Mouse (Mus musculus) midbrain, embryonic 11.5 days (tissue): ENCODE measurements at regions not wholly inside any gene's neighbourhood (a gene's known extent, or its start where the extent isn't known, plus 50 kb on each side); places are given as distances from the start of the nearest gene placed in this dataset.

ENCODE experiments used
- ATAC-seq: fragments of 200-750 bp; cut with Nextera tagmentation; 2 replicates; pipeline ENCODE4 v1.8.0; 2017; ENCODE audit warnings: moderate TSS enrichment, moderate library complexity; ENCODE audit not compliant: low FRiP score
- DNase-seq: peaks from one replicate; pipeline ENCODE4 v3.0.0; 2015; ENCODE audit warnings: low spot score; ENCODE audit errors: missing footprints
- H3K27ac ChIP-seq: fragments of 300-500 bp; sonication (generic); 2 replicates; pipeline ENCODE4 v1.5.1; 2014; ENCODE audit warnings: low read depth, low read length
- H3K27me3 ChIP-seq: fragments of 300-500 bp; sonication (generic); 2 replicates; pipeline ENCODE4 v1.6.1; 2014; ENCODE audit warnings: mild to moderate bottlenecking, low read length, moderate library complexity, mixed read lengths; ENCODE audit not compliant: control insufficient read depth, insufficient read depth
- H3K36me3 ChIP-seq: fragments of 300-500 bp; sonication (generic); 2 replicates; pipeline ENCODE4 v1.6.1; 2014; ENCODE audit warnings: mild to moderate bottlenecking, low read length, moderate library complexity, mixed read lengths; ENCODE audit not compliant: control insufficient read depth, insufficient read depth
- H3K4me1 ChIP-seq: fragments of 300-500 bp; sonication (generic); 2 replicates; pipeline ENCODE4 v1.6.1; 2014; ENCODE audit warnings: low read length; ENCODE audit not compliant: control insufficient read depth, insufficient read depth
- H3K4me2 ChIP-seq: fragments of 300-500 bp; sonication (generic); 2 replicates; pipeline ENCODE4 v1.6.1; 2014; ENCODE audit warnings: mild to moderate bottlenecking, moderate library complexity
- H3K4me3 ChIP-seq: fragments of 300-500 bp; sonication (generic); 2 replicates; pipeline ENCODE4 v1.5.1; 2014; ENCODE audit warnings: low read depth, low read length
- H3K9ac ChIP-seq: fragments of 300-500 bp; sonication (generic); 2 replicates; pipeline ENCODE4 v1.6.1; 2014; ENCODE audit warnings: low read length
- H3K9me3 ChIP-seq: fragments of 300-500 bp; sonication (generic); 2 replicates; pipeline ENCODE4 v1.6.1; 2016; ENCODE audit warnings: low read length; ENCODE audit not compliant: control insufficient read depth
- WGBS: fragments of 180-500 bp; shearing (Covaris S2); extraction: QIAGEN DNeasy Blood & Tissue Kit; methylation state at CpG from one replicate; pipeline ENCODE4 v1.1.7; 2014; 5-methylcytosine and 5-hydroxymethylcytosine counted together

GRCm38 (mm10) chr2:9564487-9565043 lies 316.5 kb upstream of the 4930412O13Rik start:
- no peak overlapping the region for H3K4me2 ChIP-seq
- H3K4me3 ChIP-seq: no peak overlapping the region
- no peaks in the 10 kb centered on the region for H3K4me1 ChIP-seq
- no peak overlapping the region for H3K9ac ChIP-seq
- no peaks in the 10 kb centered on the region for H3K9me3 ChIP-seq
- no peak for ATAC-seq
- WGBS: 76% methylated on average over 6 of the region's 6 CpGs
- H3K27ac ChIP-seq: no peak overlapping the region
- DNase-seq: no peak
- H3K27me3 ChIP-seq: no peaks in the 10 kb centered on the region
- no peaks in the 10 kb centered on the region for H3K36me3 ChIP-seq

GRCm38 (mm10) chr2:9569220-9569619 lies 311.8 kb upstream of the 4930412O13Rik start:
- no peak for ATAC-seq
- no peak for DNase-seq
- Histone ChIP-seq H3K4me1 (no peaks in the 10 kb centered on the region), H3K4me2 (no peak overlapping the region), H3K4me3 (no peak overlapping the region), H3K9ac (no peak overlapping the region), H3K36me3 (no peaks in the 10 kb centered on the region), H3K27ac (no peak overlapping the region), H3K9me3 (no peaks in the 10 kb centered on the region), H3K27me3 (no peaks in the 10 kb centered on the region)
- WGBS: 73% methylated on average over 4 of the region's 4 CpGs

GRCm38 (mm10) chr2:9574196-9574595 lies 306.9 kb upstream of the 4930412O13Rik start:
- WGBS: 82% methylated on average over 6 of the region's 6 CpGs
- H3K4me2 ChIP-seq: no peak overlapping the region
- no peak overlapping the region for H3K27ac ChIP-seq
- no peaks in the 10 kb centered on the region for H3K27me3 ChIP-seq
- DNase-seq (no peak), ATAC-seq (no peak)
- no peak overlapping the region for H3K9ac ChIP-seq
- no peaks in the 10 kb centered on the region for H3K4me1 ChIP-seq
- no peaks in the 10 kb centered on the region for H3K36me3 ChIP-seq
- H3K9me3 ChIP-seq: no peaks in the 10 kb centered on the region
- no peak overlapping the region for H3K4me3 ChIP-seq

GRCm38 (mm10) chr2:9574651-9575050 lies 306.4 kb upstream of the 4930412O13Rik start:
- Histone ChIP-seq H3K4me1 (no peaks in the 10 kb centered on the region), H3K4me2 (no peak overlapping the region), H3K27ac (no peak overlapping the region), H3K9ac (no peak overlapping the region), H3K36me3 (no peaks in the 10 kb centered on the region), H3K27me3 (no peaks in the 10 kb centered on the region), H3K9me3 (no peaks in the 10 kb centered on the region), H3K4me3 (no peak overlapping the region)
- WGBS: 86% methylated on average over 5 of the region's 5 CpGs
- DNase-seq: no peak
- ATAC-seq: no peak

- no peak for DNase-seq
- no peak overlapping the region for H3K4me2 ChIP-seq
- H3K4me1 ChIP-seq: no peaks in the 10 kb centered on the region
- no peak overlapping the region for H3K9ac ChIP-seq
- WGBS: 86% methylated on average over 4 of the region's 4 CpGs
- H3K27me3 ChIP-seq: no peaks in the 10 kb centered on the region
- no peaks in the 10 kb centered on the region for H3K36me3 ChIP-seq
- H3K4me3 ChIP-seq: no peak overlapping the region
- no peak for ATAC-seq
- no peaks in the 10 kb centered on the region for H3K9me3 ChIP-seq
- H3K27ac ChIP-seq: no peak overlapping the region
These were observed 303.2 kb upstream of the 4930412O13Rik start for GRCm38 (mm10) chr2:9577868-9578267.

- no peak for ATAC-seq
- Histone ChIP-seq H3K4me3 (no peak overlapping the region), H3K9me3 (no peaks in the 10 kb centered on the region), H3K4me2 (no peak overlapping the region), H3K27me3 (no peaks in the 10 kb centered on the region), H3K9ac (no peak overlapping the region), H3K4me1 (no peaks in the 10 kb centered on the region), H3K36me3 (no peaks in the 10 kb centered on the region), H3K27ac (no peak overlapping the region)
- no peak for DNase-seq
- WGBS: 85% methylated on average over 3 of the region's 3 CpGs
These were observed 293.7 kb upstream of the 4930412O13Rik start for GRCm38 (mm10) chr2:9587389-9587788.

- Histone ChIP-seq H3K4me2 (no peak overlapping the region), H3K27ac (no peak overlapping the region), H3K4me1 (no peaks in the 10 kb centered on the region), H3K9me3 (no peaks in the 10 kb centered on the region), H3K36me3 (no peaks in the 10 kb centered on the region), H3K27me3 (no peaks in the 10 kb centered on the region), H3K4me3 (no peak overlapping the region), H3K9ac (no peak overlapping the region)
- ATAC-seq (no peak), DNase-seq (no peak)
These were observed 291.9 kb upstream of the 4930412O13Rik start for GRCm38 (mm10) chr2:9589200-9589599.

GRCm38 (mm10) chr2:9592531-9592930 lies 288.5 kb upstream of the 4930412O13Rik start:
- ATAC-seq (no peak), DNase-seq (no peak)
- Histone ChIP-seq H3K27me3 (no peaks in the 10 kb centered on the region), H3K4me3 (no peak overlapping the region), H3K4me2 (no peak overlapping the region), H3K36me3 (no peaks in the 10 kb centered on the region), H3K4me1 (no peaks in the 10 kb centered on the region), H3K9ac (no peak overlapping the region), H3K27ac (no peak overlapping the region), H3K9me3 (no peaks in the 10 kb centered on the region)
- 93% methylated on average over 1 of the region's 1 CpGs for WGBS

- Histone ChIP-seq H3K27ac (no peak overlapping the region), H3K9ac (no peak overlapping the region), H3K27me3 (no peaks in the 10 kb centered on the region), H3K9me3 (no peaks in the 10 kb centered on the region), H3K4me3 (no peak overlapping the region), H3K4me1 (no peaks in the 10 kb centered on the region), H3K4me2 (no peak overlapping the region), H3K36me3 (no peaks in the 10 kb centered on the region)
- ATAC-seq (no peak), DNase-seq (no peak)
- 45% methylated on average over 10 of the region's 10 CpGs for WGBS
These were observed 287.1 kb upstream of the 4930412O13Rik start for GRCm38 (mm10) chr2:9593931-9594330.
